Mouse (Mus musculus): ENCODE results near the gene Chad.

DNA sequence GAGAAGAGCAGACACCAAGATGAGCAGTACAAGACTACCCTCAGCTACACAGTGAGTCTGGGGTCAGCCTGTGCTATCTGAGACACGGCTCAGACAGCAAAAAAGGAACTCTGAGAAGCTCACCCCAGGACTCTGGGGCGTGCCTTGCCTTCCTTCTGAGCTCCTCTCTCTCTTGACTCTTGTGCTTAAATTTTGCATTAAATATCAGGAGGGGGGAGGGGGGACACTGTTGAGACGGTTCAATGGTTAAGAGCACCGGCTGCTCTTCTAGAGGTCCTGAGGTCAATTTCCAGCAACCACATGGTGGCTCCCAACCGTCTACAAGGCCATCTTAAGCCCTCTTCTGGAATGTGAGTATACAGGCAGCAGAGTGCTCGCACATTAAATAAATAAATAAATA lies 22.7 kb downstream of the Chad start:
- TF ChIP-seq CTCF (conservative IDR thresholded peaks at IDR 0.05 in 1 of 2, IDR thresholded peaks at IDR 0.05 in 1 of 2; ENCODE audit: low read depth in 2 of 2, low read length in 2 of 2) (0 out of 4 replicates have a peak, but pooled peaks of 1 of the 2 experiments have one; percentile 17), EP300 (IDR thresholded peaks at IDR 0.05; ENCODE audit: low read length) (no peak), GABPA (IDR thresholded peaks at IDR 0.05; ENCODE audit: insufficient replicate concordance, low read depth, low read length) (no peak)
